Mouse (Mus musculus) spleen, adult 10 weeks (tissue): ENCODE measurements around the gene Gm527. TPM values are rescaled to one million over a fixed set of nuclear protein-coding genes. Genes with fewer than 3 reads are reported as not detected.

ENCODE experiments used
- polyA plus RNA-seq: library from polyadenylated mRNA; stranded (reverse); fragments of 350-450 nt; fragmentation: Illumina TruSeq; extraction: RNeasy Lipid Tissue Mini Kit (QIAGEN cat#74804); gene quantifications from one replicate; pipeline ENCODE4 v1.2.3, GENCODE M21; 2015; ENCODE audit warnings: low replicate concordance; ENCODE audit not compliant: insufficient read depth

Gene Gm527
- polyA plus RNA-seq: 7.8 TPM

DNA sequence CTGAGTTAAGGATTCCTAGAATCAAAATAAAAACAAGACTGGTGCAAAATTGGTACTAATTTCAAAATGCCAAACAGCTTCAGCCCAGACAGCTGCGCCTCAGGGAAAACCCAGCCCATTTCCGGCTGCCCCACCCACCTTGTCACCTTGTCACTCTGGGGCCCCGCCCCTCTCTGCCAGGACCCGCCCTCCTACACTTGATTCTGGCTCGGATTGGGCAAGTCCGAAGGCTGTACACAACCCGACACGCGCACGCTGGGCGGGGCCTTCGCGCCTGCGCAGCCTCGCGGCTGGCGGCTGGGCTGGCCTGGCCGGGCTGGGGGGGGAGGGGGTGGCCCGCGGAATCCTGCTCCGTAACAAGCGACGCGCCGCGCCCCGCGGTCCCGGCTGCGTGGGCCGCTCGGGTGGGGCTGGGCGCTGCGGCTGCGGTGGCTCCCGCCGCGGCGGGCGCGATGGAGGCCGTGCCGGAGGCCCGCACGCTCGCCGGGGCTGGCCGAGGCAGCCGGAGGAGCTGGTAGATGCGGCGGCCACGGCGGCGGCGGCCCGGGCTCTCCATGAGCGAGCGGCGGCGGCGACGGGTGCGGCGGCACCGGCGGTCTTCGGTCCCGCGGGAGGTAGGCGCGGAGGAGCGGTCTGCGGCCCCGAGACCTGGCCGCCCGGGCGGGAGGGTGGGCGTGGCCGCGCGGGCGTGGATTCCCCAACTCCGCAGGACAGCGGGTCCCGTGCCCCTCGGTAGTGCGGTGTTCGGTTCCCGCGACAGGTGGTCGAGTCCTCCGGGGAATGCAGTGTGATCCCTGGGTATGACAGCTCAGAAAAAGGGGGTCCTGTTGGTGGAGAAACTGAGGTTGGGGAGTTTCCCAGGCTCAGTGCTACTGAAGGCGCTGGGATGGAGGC is at the start of gene Gm527:
Gm527 (plus strand) TSS at position 329 of the 894 bp plus-strand sequence.

DNA sequence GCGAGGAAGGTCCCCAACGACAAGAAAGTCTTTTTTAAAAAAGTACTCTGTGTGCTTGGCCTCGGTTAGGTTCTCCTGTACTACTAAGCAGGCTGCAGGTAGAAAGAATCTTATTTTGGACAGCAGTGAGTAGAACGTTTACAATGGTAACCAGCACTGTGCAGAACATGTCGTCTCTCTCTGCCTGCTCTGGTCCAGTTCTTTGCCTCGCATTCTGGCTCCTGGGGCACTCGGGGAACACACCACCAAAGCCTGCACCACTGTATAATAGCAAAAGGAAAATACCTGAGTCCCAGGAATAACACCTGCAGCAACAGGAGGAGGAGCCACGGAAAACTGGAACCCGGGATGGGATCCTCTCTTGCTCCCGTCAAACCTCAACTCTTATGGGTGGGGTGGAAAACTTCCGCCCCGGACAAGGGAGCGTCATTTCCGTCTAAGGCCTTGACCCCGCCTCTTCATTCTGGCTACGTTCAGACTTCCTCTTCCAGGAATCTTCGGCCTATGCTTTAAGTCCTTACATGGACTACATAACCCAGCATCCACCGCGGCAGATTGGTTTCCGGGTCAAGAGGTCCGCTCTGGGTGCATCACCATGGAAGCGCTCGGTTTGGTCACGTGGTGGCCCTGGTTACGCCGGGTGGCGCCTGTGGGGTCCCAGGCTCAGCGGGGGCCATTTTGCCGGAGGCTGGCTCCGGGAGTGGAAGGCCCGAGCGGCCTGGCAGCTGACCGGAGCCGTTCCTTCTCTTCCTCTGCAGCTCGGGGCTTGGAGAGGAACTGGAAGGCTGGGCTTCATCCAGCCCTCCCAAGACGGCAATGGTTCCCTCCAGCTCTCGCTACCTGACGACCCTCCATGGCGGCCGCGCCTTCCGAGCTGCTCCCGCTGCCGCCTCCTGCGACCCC is 47.7 kb downstream of the Gm527 start, which contains the start of the genes Klhl28 and Togaram1:
Klhl28 (minus strand) TSS at position 411 of the 903 bp plus-strand sequence.
Togaram1 (plus strand) TSS at position 681 of the 903 bp plus-strand sequence.

Other genes starting within 250 kb of the Gm527 start
- gene Klhl28, start 47.6 kb downstream of the Gm527 start, polyA plus RNA-seq: 25.9 TPM
- 32.2 TPM for gene Togaram1, start 47.9 kb downstream of the Gm527 start, polyA plus RNA-seq
- 146 TPM for gene Prpf39, start 118.4 kb downstream of the Gm527 start, polyA plus RNA-seq
- gene Fkbp3, start 156.1 kb downstream of the Gm527 start, polyA plus RNA-seq: 167 TPM
- gene Fancm, start 157.7 kb downstream of the Gm527 start, polyA plus RNA-seq: 11.5 TPM